Mouse (Mus musculus): ENCODE measurements at regions not wholly inside any gene's neighbourhood (a gene's known extent, or its start where the extent isn't known, plus 50 kb on each side); places are given as distances from the start of the nearest gene placed in this dataset.

DNA sequence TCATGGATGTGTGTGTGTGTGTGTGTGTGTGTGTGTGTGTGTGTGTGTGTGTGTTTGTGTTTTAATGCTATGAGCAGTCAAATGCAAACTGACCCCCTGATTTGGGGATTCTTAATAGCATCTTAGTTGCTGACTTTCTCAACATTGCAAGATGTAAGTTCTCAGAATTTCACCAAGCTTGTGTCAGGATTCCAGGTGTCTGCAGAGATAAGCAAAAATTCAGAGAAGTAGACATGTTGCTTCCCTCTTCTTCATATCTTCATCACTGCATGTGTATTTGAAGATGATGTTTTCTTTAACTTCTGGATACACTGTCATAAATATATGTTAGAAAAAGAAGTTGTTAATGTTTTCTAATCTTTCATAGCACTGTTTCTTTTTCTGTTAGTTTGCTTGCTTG is 383.0 kb upstream of the Cobl start:
- Histone ChIP-seq H3K4me1 (ENCODE audit: control insufficient read depth, insufficient read depth, low read length) (no peaks in the 10 kb centered on the region), H3K9me3 (ENCODE audit: control insufficient read depth, low read length) (no peaks in the 10 kb centered on the region), H3K9ac (ENCODE audit: low read depth, low read length) (no peak overlapping the region), H3K4me2 (replicated peaks; ENCODE audit: low read depth, low read length) (no peak overlapping the region), H3K4me3 (ENCODE audit: low read length) (no peak overlapping the region), H3K36me3 (ENCODE audit: control insufficient read depth, insufficient read depth, low read length) (no peaks in the 10 kb centered on the region), H3K27ac (ENCODE audit: low read depth, low read length) (no peak overlapping the region), H3K27me3 (ENCODE audit: control insufficient read depth, insufficient read depth, low read length) (no peaks in the 10 kb centered on the region)
- no peak for ATAC-seq (ENCODE audit: low FRiP score, low TSS enrichment)

DNA sequence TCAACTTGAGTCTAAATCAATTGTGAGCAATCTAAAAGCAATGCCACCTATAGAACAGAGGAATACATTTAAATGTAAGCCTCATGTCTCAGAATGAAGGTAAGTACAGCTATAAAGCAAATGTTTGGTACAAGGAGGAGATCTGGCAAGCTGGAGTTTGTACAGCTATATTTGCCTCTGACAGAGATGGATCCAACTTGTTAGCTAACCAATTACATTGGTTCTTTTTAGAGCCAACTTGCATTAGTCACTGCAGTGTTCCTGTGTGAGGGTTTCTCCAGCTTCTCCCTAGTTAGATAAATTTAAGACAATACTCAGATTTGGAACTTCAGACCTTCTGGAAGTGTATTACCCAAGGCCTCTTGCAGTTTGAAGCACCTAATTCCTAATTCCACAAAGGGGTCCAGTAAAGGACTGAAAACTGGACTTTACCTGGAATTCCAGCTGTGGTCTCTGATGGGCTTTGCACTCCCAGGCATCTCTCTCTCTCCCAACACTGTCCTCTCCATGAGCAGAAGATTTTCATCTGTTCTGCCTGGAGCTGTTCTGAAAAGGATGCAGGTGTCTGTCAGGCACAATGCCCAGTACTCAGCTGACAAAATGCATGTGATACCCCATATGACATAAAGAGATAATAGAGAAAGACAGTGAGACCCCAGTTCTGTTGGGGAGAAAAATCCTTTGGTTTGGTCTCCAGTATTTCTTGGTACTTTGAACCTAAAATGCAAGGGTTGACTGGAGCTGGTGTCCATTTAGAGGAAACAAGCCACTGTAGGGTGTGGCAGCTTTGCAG is 379.1 kb upstream of the Cobl start:
- Histone ChIP-seq H3K9ac (ENCODE audit: low read depth, low read length) (no peak overlapping the region), H3K27me3 (ENCODE audit: control insufficient read depth, insufficient read depth, low read length) (no peaks in the 10 kb centered on the region), H3K36me3 (ENCODE audit: control insufficient read depth, insufficient read depth, low read length) (no peaks in the 10 kb centered on the region), H3K4me3 (ENCODE audit: low read length) (no peak overlapping the region), H3K9me3 (ENCODE audit: control insufficient read depth, low read length) (no peaks in the 10 kb centered on the region), H3K4me2 (replicated peaks; ENCODE audit: low read depth, low read length) (no peak overlapping the region), H3K4me1 (ENCODE audit: control insufficient read depth, insufficient read depth, low read length) (no peaks in the 10 kb centered on the region), H3K27ac (ENCODE audit: low read depth, low read length) (no peak overlapping the region)
- no peak for ATAC-seq (ENCODE audit: low FRiP score, low TSS enrichment)

DNA sequence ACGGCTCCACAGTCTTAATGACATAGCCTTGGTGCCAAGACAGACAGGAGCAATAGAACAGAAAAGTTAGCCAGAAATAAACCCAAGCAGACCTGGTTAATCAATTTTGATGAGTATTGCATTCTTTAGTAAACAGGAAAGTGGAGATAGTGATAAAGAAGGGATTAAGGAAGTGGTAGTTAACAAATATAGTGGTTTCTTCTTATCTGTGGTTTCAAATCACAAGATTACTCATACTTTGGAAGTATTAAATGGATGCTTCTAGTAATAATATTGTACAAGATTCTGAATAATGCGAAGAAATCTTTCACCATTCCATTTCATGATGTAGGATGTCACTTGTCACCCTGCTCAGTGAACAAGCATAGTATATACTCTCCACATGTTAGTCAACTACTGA is 376.6 kb upstream of the Cobl start:
- no peak for ATAC-seq (ENCODE audit: low FRiP score, low TSS enrichment)
- 77% methylated on average over 2 of the region's 2 CpGs for WGBS

DNA sequence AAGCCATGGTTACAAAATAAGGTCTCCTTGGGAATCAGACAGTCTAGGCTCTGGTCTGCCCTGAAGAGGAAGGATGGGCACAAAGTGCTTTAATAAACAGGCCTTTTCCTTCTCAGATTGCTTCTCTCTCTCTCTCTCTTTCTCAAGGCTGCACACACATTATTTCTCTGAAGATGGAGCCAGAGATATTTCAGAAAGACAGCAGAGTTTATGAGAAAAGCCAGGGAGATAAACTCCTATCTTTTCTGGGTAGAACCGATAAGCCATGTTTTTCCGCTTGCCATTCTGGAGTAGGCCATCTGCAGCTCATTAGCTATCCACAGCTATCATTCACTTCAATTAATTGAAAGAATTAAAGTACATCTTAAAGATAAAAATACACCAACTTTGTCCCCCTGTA is 373.2 kb upstream of the Cobl start:
- H3K36me3 ChIP-seq (ENCODE audit: control insufficient read depth, insufficient read depth, low read length): no peaks in the 10 kb centered on the region
- no peak overlapping the region for H3K9ac ChIP-seq (ENCODE audit: low read depth, low read length)
- H3K27ac ChIP-seq (ENCODE audit: low read depth, low read length): no peak overlapping the region
- WGBS: 81% methylated on average over 2 of the region's 2 CpGs
- H3K9me3 ChIP-seq (ENCODE audit: control insufficient read depth, low read length): no peaks in the 10 kb centered on the region
- ATAC-seq (ENCODE audit: low FRiP score, low TSS enrichment): no peak
- no peak overlapping the region for H3K4me3 ChIP-seq (ENCODE audit: low read length)
- no peaks in the 10 kb centered on the region for H3K4me1 ChIP-seq (ENCODE audit: control insufficient read depth, insufficient read depth, low read length)
- no peaks in the 10 kb centered on the region for H3K27me3 ChIP-seq (ENCODE audit: control insufficient read depth, insufficient read depth, low read length)
- H3K4me2 ChIP-seq (replicated peaks; ENCODE audit: low read depth, low read length): no peak overlapping the region

More for the DNA sequence above, 376.6 kb upstream of the Cobl start:
- no peak overlapping the region for H3K9ac ChIP-seq (ENCODE audit: low read depth, low read length)
- H3K9me3 ChIP-seq (ENCODE audit: control insufficient read depth, low read length): no peaks in the 10 kb centered on the region
- no peaks in the 10 kb centered on the region for H3K27me3 ChIP-seq (ENCODE audit: control insufficient read depth, insufficient read depth, low read length)
- no peak overlapping the region for H3K27ac ChIP-seq (ENCODE audit: low read depth, low read length)
- H3K36me3 ChIP-seq (ENCODE audit: control insufficient read depth, insufficient read depth, low read length): no peaks in the 10 kb centered on the region
- no peak overlapping the region for H3K4me2 ChIP-seq (replicated peaks; ENCODE audit: low read depth, low read length)
- H3K4me3 ChIP-seq (ENCODE audit: low read length): no peak overlapping the region
- H3K4me1 ChIP-seq (ENCODE audit: control insufficient read depth, insufficient read depth, low read length): no peaks in the 10 kb centered on the region

DNA sequence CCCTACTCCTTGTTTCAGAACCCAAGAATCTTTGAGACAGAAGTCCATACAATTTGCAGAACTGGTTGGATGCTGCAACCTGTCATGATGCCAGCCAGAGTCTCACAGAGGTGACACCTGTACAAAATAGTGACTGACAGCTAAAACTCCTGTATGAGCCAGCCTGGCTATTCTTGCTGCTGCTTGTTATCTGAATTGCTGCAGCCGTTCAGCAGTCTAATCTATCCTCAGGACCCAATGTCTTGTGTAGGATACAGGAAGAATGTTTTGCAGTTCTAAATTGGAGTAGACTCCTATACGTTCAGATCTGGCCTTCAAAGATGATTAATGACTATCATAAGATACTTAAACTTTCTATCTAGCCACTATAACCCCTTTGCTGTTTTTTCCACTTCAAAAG is 372.6 kb upstream of the Cobl start:
- Histone ChIP-seq H3K27ac (ENCODE audit: low read depth, low read length) (no peak overlapping the region), H3K4me3 (ENCODE audit: low read length) (no peak overlapping the region), H3K9ac (ENCODE audit: low read depth, low read length) (no peak overlapping the region), H3K27me3 (ENCODE audit: control insufficient read depth, insufficient read depth, low read length) (no peaks in the 10 kb centered on the region), H3K9me3 (ENCODE audit: control insufficient read depth, low read length) (no peaks in the 10 kb centered on the region), H3K4me2 (replicated peaks; ENCODE audit: low read depth, low read length) (no peak overlapping the region), H3K36me3 (ENCODE audit: control insufficient read depth, insufficient read depth, low read length) (no peaks in the 10 kb centered on the region), H3K4me1 (ENCODE audit: control insufficient read depth, insufficient read depth, low read length) (no peaks in the 10 kb centered on the region)
- 66% methylated on average over 2 of the region's 2 CpGs for WGBS
- no peak for ATAC-seq (ENCODE audit: low FRiP score, low TSS enrichment)

DNA sequence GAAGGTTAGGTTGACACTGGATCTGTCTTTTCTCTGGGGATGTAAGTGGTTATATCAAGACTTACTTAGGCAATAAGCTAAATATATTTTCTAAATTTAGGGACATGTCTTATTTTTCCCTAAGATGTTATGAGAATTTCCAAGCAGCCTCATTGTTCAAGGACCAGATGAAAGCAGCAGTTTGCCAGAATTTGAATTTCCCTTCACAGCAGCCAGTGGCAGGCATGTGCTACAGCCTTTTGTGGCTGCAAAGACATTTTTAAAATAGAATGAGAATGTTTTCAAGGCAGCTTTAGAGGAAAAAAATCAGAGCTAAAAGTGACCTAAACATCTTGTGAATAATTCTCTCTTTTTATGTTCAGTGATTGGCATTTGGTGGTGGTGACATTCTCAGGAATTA is 371.6 kb upstream of the Cobl start:
- no peaks in the 10 kb centered on the region for H3K4me1 ChIP-seq (ENCODE audit: control insufficient read depth, insufficient read depth, low read length)
- no peak overlapping the region for H3K9ac ChIP-seq (ENCODE audit: low read depth, low read length)
- H3K9me3 ChIP-seq (ENCODE audit: control insufficient read depth, low read length): no peaks in the 10 kb centered on the region
- H3K27ac ChIP-seq (ENCODE audit: low read depth, low read length): no peak overlapping the region
- H3K4me2 ChIP-seq (replicated peaks; ENCODE audit: low read depth, low read length): no peak overlapping the region
- H3K4me3 ChIP-seq (ENCODE audit: low read length): no peak overlapping the region
- H3K27me3 ChIP-seq (ENCODE audit: control insufficient read depth, insufficient read depth, low read length): no peaks in the 10 kb centered on the region
- H3K36me3 ChIP-seq (ENCODE audit: control insufficient read depth, insufficient read depth, low read length): no peaks in the 10 kb centered on the region
- no peak for ATAC-seq (ENCODE audit: low FRiP score, low TSS enrichment)

DNA sequence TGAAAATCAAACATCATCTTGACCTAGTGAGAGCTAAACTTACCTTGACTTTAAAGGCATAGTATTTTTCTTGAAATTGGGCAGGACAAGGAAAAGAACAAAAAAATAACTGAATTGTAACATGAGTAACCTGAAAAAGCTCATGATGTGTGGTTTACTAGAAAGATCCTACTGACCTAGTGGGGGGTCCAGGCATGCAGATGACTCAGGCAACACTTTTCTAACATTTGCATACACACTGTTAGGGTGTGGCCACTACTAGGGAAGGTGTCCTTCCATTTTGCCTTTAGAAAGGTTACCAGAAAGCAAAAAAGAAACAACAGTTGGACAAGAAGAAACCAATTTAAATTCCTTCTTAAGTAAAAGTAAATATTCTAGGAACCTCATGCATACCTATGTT is 347.3 kb upstream of the Cobl start:
- no peak overlapping the region for H3K27ac ChIP-seq (ENCODE audit: low read depth, low read length)
- ATAC-seq (ENCODE audit: low FRiP score, low TSS enrichment): no peak
- H3K9ac ChIP-seq (ENCODE audit: low read depth, low read length): no peak overlapping the region
- no peaks in the 10 kb centered on the region for H3K4me1 ChIP-seq (ENCODE audit: control insufficient read depth, insufficient read depth, low read length)
- no peaks in the 10 kb centered on the region for H3K9me3 ChIP-seq (ENCODE audit: control insufficient read depth, low read length)
- H3K27me3 ChIP-seq (ENCODE audit: control insufficient read depth, insufficient read depth, low read length): no peaks in the 10 kb centered on the region
- no peaks in the 10 kb centered on the region for H3K36me3 ChIP-seq (ENCODE audit: control insufficient read depth, insufficient read depth, low read length)
- H3K4me2 ChIP-seq (replicated peaks; ENCODE audit: low read depth, low read length): no peak overlapping the region
- no peak overlapping the region for H3K4me3 ChIP-seq (ENCODE audit: low read length)

DNA sequence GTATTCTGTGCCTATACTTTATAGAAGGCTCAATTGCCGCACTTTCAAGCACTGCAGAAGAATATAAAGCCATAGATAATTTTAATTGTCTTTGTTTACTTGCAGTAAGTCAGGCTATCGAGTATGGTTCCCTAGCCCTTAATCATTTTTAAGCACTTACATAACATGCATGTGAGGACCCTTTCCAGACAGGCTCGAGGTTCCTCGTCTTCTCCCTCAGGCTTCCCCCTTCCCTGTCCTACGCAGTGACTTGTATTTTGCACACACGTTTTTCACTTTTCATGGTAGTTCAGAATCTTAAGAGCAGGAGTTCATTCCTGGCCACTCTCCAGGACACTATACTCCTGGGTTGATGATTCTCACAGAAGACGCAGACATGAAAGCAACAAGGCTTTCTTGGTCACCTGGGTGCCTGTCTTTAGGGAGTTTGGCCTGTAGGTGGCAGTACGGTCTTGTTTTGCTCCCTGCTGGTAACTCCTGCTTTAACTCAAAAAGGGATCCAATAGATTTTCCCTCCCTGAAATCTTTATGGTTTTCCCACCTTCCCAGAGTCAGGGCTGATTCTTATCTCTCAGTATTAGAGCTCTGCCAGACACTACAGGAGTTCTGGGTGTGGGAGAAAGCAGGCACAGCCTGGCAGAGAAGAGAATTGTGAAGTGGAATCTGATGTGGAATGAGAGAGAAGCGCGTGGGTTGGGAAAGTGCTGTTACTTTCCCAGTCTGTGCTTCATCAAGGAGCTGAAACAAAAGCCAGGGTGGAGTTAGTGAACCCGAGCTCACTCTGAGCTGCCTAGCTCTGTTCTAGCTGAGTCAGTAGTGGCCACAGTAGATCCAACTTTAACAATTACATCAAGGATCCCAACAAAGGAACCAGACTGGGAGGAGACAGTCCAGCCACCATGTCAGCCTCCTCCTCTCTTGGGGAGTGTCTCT is 346.5 kb upstream of the Cobl start:
- Histone ChIP-seq H3K4me2 (replicated peaks; ENCODE audit: low read depth, low read length) (peak overlapping the region; percentile 31), H3K9me3 (ENCODE audit: control insufficient read depth, low read length) (no peaks in the 10 kb centered on the region), H3K27me3 (ENCODE audit: control insufficient read depth, insufficient read depth, low read length) (no peaks in the 10 kb centered on the region), H3K9ac (ENCODE audit: low read depth, low read length) (no peak overlapping the region), H3K36me3 (ENCODE audit: control insufficient read depth, insufficient read depth, low read length) (no peaks in the 10 kb centered on the region), H3K27ac (ENCODE audit: low read depth, low read length) (no peak overlapping the region), H3K4me1 (ENCODE audit: control insufficient read depth, insufficient read depth, low read length) (no peaks in the 10 kb centered on the region), H3K4me3 (ENCODE audit: low read length) (no peak overlapping the region)
- 32% methylated on average over 11 of the region's 11 CpGs for WGBS
- ATAC-seq (ENCODE audit: low FRiP score, low TSS enrichment): peak; percentile 92

All from kidney, embryonic 14.5 days (tissue).